Mouse (Mus musculus): ENCODE measurements around the gene Mkrn1.
"Not testable (repeated sequence)": the region's sequence is repeated elsewhere in the genome, so short reads cannot be mapped to it uniquely, and the experiment has no call there.

Mkrn1 gene

DNA sequence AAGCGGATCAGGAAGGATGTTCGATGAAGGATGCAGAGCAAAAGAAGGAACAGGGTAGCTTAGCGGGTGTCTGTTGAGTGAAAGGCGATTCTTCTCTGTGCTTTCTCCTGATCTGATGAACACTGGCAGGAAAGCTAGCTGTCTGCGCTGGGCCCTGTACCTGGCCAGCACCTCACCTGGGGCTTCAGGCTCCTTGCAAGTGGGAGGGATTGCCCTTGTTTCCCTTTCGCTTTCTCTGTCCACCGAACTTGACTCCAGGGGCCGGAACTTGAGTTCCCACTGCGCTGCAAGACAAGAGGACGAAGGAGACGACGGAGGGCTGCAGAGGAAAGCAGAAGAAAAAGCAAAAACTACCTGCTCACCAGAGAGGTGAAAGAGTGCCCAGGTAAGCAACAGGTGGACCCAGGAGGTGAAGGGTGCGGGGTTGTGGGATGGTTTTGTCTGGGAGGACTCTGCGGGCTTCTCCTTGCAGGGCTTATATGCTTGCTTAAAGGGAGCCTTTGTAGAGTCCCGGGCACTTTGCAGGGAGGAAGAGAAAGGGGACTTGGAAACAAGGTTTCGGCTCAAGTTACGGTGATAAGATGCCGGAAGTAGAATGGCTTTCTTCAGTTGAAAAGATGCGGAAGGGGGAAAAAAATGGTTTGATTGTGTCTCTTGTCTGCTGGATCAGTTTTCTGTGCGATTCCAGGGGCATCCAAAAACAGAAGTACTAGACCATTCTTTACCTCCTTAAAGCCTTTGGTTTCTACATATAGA, 39.0 kb downstream of the Mkrn1 start, which contains the start of gene Rab19:
Gene Rab19, plus strand, starts transcription at position 51 of the 756 bp plus-strand sequence.
- no peak for ATAC-seq (ENCODE audit: insufficient number of reproducible peaks, low FRiP score, low TSS enrichment)

GRCm38 (mm10) chr6:39380276-39380675, 40.0 kb downstream of the Mkrn1 start:
- ATAC-seq (ENCODE audit: insufficient number of reproducible peaks, low FRiP score, low TSS enrichment), result no peak

GRCm38 (mm10) chr6:39379749-39380148, 40.5 kb downstream of the Mkrn1 start:
- ATAC-seq (ENCODE audit: insufficient number of reproducible peaks, low FRiP score, low TSS enrichment), result no peak

DNA sequence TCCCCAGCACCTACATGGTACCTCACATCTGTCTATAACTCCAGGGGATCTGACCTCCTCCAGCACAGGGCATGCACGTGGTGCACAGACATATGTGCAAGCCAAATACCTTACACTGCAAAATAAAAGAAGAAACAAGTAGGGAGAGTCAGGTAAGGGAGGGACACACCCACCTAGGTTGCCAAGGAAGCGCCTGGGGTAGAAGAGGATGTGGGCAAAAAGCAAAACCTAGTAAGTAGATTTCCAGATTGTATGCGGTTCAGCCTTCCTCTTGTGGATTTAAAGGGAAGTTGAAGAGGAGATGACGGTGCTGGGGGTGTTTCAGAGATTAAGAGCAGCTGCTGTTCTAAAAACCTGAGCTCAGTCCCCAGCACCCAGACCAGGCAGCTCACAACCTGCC, 41.0 kb downstream of the Mkrn1 start:
- no peak for ATAC-seq (ENCODE audit: insufficient number of reproducible peaks, low FRiP score, low TSS enrichment)

DNA sequence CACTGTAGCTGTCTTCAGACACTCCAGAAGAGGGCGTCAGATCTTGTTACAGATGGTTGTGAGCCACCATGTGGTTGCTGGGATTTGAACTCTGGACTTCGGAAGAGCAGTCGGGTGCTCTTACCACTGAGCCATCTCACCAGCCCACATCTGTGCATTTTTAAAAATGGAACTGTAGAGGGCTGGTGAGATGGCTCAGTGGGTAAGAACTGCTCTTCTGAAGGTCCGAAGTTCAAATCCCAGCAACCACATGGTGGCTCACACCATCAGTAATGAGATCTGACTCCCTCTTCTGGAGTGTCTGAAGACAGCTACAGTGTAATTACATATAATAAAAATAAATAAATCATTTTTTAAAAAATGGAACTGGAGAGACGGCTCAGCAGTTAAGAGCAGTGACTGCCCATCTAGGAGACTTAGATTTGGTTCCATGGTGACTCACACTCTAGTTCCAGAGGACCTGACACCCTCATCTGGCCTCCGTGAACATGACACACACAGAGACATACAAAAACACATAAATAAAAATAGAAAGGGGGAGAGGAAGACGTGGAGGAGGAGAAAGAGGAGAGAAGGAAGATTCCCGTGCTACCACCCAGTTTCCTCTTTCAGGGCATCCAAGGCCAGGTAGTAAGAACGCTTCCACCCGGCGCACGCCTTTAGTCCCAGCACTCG, 42.0 kb downstream of the Mkrn1 start:
- ATAC-seq (ENCODE audit: insufficient number of reproducible peaks, low FRiP score, low TSS enrichment), result not testable (repeated sequence)

- peak; percentile 88 for ATAC-seq (ENCODE audit: insufficient number of reproducible peaks, low FRiP score, low TSS enrichment)
These were observed 42.9 kb downstream of the Mkrn1 start, which contains the start of gene Slc37a3 for GRCm38 (mm10) chr6:39377311-39377827. Gene Slc37a3 (minus strand): TSS chr6:39377675.

DNA sequence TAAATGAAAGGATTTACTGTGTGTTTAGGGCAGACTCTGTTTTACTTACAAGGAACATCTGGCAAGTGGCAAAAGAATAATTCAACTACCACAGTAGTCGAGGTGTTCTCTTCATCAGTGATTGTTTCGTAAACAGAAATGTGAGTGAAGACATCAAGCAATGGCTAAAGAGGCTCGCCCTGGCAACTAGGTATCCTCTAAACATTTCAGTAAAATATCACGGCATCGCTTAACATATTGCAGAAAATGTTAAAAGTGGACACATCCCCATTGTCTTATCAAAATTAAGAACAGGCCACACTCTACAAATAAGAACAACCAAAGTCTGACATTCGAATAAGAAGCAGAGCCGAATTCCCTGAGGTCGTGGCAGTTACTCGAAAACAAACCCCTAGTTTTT, 43.5 kb downstream of the Mkrn1 start:
- ATAC-seq (ENCODE audit: insufficient number of reproducible peaks, low FRiP score, low TSS enrichment), result no peak

GRCm38 (mm10) chr6:39373301-39373955, 46.8 kb downstream of the Mkrn1 start:
- ATAC-seq (ENCODE audit: insufficient number of reproducible peaks, low FRiP score, low TSS enrichment), result no peak

DNA sequence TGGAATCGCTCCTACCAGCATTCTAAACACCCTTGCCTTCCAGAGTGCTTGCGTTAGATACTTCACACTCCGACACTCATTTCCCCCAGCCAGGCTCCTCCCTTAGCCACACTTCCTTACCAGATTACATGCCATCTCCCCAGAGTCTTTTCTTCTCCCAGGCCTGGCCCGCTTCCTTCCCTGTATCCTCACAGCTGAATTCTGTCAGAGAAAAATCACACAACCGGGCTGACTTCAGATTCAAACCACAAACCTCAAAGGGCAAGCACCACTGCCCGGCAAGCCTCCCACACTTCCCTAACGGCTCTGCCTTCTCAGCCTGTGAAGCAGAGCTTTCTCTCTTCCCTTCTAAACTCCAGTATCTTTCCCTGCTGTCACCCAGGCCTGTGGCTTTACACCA, 47.5 kb downstream of the Mkrn1 start:
- no peak for ATAC-seq (ENCODE audit: insufficient number of reproducible peaks, low FRiP score, low TSS enrichment)

GRCm38 (mm10) chr6:39372042-39372441, 48.2 kb downstream of the Mkrn1 start:
- ATAC-seq (ENCODE audit: insufficient number of reproducible peaks, low FRiP score, low TSS enrichment), result no peak

- no peak for ATAC-seq (ENCODE audit: insufficient number of reproducible peaks, low FRiP score, low TSS enrichment)
These were observed 50.6 kb downstream of the Mkrn1 start for GRCm38 (mm10) chr6:39369631-39370030.

- no peak for ATAC-seq (ENCODE audit: insufficient number of reproducible peaks, low FRiP score, low TSS enrichment)
These were observed 57.6 kb downstream of the Mkrn1 start for GRCm38 (mm10) chr6:39362684-39363083.

GRCm38 (mm10) chr6:39359207-39359606, 61.1 kb downstream of the Mkrn1 start:
- ATAC-seq (ENCODE audit: insufficient number of reproducible peaks, low FRiP score, low TSS enrichment), result not testable (repeated sequence)

DNA sequence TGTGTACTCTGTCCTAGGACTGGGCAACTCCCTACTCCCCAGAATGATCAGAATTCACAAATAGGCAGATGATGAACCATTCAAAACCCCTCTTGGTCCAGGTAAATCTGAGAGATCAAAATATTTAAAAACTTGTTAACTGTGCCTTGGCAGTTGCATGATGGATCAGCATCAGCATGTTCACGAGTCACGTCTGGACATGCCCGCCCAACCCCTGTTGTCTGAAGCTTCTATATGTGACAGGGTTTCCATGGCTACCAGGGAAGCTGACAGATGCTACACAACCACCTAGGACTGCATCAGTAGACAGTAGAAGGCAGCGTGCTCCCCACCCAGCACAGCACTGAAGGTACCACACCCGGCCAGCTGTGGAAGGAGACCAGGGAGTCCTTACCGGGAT, 71.3 kb downstream of the Mkrn1 start:
- ATAC-seq (ENCODE audit: insufficient number of reproducible peaks, low FRiP score, low TSS enrichment), result no peak

- no peak for ATAC-seq (ENCODE audit: insufficient number of reproducible peaks, low FRiP score, low TSS enrichment)
These were observed 72.1 kb downstream of the Mkrn1 start for GRCm38 (mm10) chr6:39347880-39348814.
